Mouse (Mus musculus): ENCODE data around the gene Hddc3. TPM values are rescaled to one million over a fixed set of nuclear protein-coding genes. Genes with fewer than 3 reads are reported as not detected.

The Hddc3 gene
- total RNA-seq, 2 experiments from 2014 or later, result 32.4 to 35.5 TPM

DNA sequence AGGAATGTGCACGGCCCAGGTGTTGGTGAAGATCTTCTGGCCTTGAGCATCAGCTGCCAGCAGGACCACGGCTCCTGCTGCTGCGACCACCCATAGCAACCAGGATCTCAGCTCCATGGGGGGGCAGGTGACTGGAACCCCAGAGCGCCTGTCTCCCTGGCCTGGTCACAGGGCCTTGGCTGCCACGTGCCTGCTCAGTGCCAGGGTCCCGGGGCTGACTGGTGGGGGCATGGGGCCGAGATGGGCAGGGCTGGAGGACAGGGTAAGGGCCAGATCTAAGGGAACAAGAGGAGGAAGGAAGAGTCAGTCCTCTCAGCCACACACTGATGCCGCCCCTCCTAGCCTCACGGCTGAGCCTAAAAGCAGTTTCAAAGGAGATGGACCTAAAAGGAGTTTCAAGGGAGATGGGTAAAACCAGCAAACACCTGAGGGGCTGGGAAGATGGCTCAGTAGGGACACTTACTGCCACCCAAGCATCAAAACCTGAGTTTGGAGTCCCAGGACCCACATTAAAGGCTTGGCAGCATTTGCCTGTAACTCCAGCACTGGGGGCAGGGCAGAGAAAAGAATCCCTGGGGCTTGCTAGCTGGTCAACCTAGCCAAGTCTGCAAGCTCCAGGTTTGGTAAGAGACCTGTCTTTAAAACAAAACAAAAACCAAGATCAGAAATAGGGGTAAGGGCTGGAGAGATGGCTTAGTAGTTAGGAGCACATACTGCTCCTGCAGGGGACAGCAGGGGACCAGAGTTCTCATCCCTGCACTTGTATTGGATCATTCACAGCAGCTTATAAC is 55.9 kb downstream of the Hddc3 start:
- no peak for DNase-seq

GRCm38 (mm10) chr7:80400099-80400498 is 57.2 kb downstream of the Hddc3 start:
- DNase-seq, result peak; percentile 72 to 80

Other genes with a start within 250 kb of the Hddc3 start
- gene Idh2, start 227.7 kb upstream of the Hddc3 start, total RNA-seq (2021), result 1,000 to 10,000 TPM; 2,187 to 2,245 TPM
- gene Sema4b, start 156.3 kb upstream of the Hddc3 start, total RNA-seq (2021), result 10 to 100 TPM; 10.6 to 12.6 TPM
- gene Cib1, start 110.3 kb upstream of the Hddc3 start, total RNA-seq (2021), result 10 to 100 TPM; 15.2 to 18.6 TPM
- gene Gdpgp1, start 110.2 kb upstream of the Hddc3 start, total RNA-seq (2021), result 1 to 10 TPM; 1.2 to 1.6 TPM
- under 1 TPM; 0.12 to 0.36 TPM for gene Ttll13, start 96.7 kb upstream of the Hddc3 start, total RNA-seq (2021)
- 10 to 100 TPM; 26.1 to 30.2 TPM for gene Ngrn, start 81.9 kb upstream of the Hddc3 start, total RNA-seq (2021)
- gene Vps33b, start 73.5 kb upstream of the Hddc3 start, total RNA-seq (2021), result 1 to 10 TPM; 7.2 to 9.0 TPM
- gene Prc1, start 48.7 kb upstream of the Hddc3 start, total RNA-seq (2021), result 1 to 10 TPM in 1 of 2 experiments, under 1 TPM in 1; 0.87 to 2.2 TPM
- 1 to 10 TPM; 4.7 to 6.8 TPM for gene Rccd1, start 18.6 kb upstream of the Hddc3 start, total RNA-seq (2021)
- gene Unc45a, start 2.1 kb upstream of the Hddc3 start, total RNA-seq (2021), result 10 to 100 TPM; 15.8 to 16.0 TPM
- gene Man2a2, start 28.3 kb downstream of the Hddc3 start, total RNA-seq (2021), result 10 to 100 TPM; 54.6 to 55.7 TPM
- 10 to 100 TPM in 1 of 2 experiments, 1 to 10 TPM in 1; 9.9 to 11.4 TPM for gene Fes, start 44.8 kb downstream of the Hddc3 start, total RNA-seq (2021)
- 100 to 1,000 TPM; 103 to 114 TPM for gene Furin, start 62.3 kb downstream of the Hddc3 start, total RNA-seq (2021)
- gene Blm, start 192.0 kb downstream of the Hddc3 start, total RNA-seq (2021), result 1 to 10 TPM in 1 of 2 experiments, under 1 TPM in 1; 0.94 to 1.3 TPM

Measured in heart, adult 18-20 months (tissue).